Mouse (Mus musculus) olfactory bulb, adult 2 months (tissue): ENCODE measurements around the gene Uck1.

ENCODE experiments used
- CTCF ChIP-seq: fragments of 200-500 bp; IDR thresholded peaks from 2 replicates; pipeline ENCODE4 v1.5.1; 2012; ENCODE audit warnings: low read depth, mild to moderate bottlenecking, low read length, moderate library complexity; ENCODE audit not compliant: insufficient read depth
- POLR2A ChIP-seq: fragments of 200-500 bp; IDR thresholded peaks from 2 replicates; pipeline ENCODE4 v1.6.1; 2012; ENCODE audit warnings: mild to moderate bottlenecking, low read depth, low read length, moderate library complexity; ENCODE audit not compliant: insufficient read depth

GRCm38 (mm10) chr2:32220969-32221368 lies 39.0 kb downstream of the Uck1 start:
- TF ChIP-seq POLR2A (no peak), CTCF (no peak)
